Mouse (Mus musculus): ENCODE data around the gene Pid1. TPM values are rescaled to one million over a fixed set of nuclear protein-coding genes. Genes with fewer than 3 reads are reported as not detected.

The Pid1 gene
- total and polyA plus RNA-seq, 2 experiments = 48.1 to 88.7 TPM

DNA sequence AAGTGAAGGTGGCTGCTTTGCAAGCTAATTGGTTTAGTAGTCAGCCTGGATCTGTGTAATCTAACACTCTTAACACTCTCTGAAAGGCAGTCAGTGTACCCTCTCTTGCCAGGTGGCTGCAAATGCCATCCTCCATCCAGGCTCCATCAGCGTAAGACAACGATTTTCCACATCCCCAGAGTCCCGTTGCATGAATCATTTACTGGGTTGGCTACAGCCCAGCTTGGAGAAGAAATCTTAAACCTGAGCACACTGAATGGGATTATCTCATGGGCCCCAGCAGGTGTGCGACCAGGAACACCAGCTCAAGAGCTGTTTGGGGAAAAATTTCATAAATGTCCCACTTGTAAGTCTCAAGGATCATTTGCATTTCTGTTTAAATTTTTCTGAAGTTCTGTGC lies 23.6 kb upstream of the Pid1 start:
- H3K9ac ChIP-seq (ENCODE audit: low read depth, low read length) = no peak overlapping the region
- TF ChIP-seq POLR2A (IDR thresholded peaks at IDR 0.05; ENCODE audit: extremely low read depth, insufficient read depth, low read length) (no peak), CTCF (IDR thresholded peaks at IDR 0.05; ENCODE audit: low read depth, low read length) (no peak)
- H3K4me3 ChIP-seq (ENCODE audit: insufficient read depth, low read depth, low read length) = no peak overlapping the region
- no peaks in the 10 kb centered on the region for H3K36me3 ChIP-seq (ENCODE audit: control insufficient read depth, insufficient read depth, low read length)
- H3K79me2 ChIP-seq (ENCODE audit: control insufficient read depth, insufficient read depth, low read length) = no peaks in the 10 kb centered on the region
- no peaks in the 10 kb centered on the region for H3K4me1 ChIP-seq (ENCODE audit: control insufficient read depth, insufficient read depth, low read length)
- H3K27ac ChIP-seq (replicated peaks; ENCODE audit: insufficient read depth, low read depth, low read length) = no peak overlapping the region
- no peak for DNase-seq (ENCODE audit: extremely low read depth, low read depth, low spot score)
- no peaks in the 10 kb centered on the region for H3K27me3 ChIP-seq (ENCODE audit: control insufficient read depth, insufficient read depth, low read length)
- 83% methylated on average over 4 of the region's 4 CpGs for WGBS

DNA sequence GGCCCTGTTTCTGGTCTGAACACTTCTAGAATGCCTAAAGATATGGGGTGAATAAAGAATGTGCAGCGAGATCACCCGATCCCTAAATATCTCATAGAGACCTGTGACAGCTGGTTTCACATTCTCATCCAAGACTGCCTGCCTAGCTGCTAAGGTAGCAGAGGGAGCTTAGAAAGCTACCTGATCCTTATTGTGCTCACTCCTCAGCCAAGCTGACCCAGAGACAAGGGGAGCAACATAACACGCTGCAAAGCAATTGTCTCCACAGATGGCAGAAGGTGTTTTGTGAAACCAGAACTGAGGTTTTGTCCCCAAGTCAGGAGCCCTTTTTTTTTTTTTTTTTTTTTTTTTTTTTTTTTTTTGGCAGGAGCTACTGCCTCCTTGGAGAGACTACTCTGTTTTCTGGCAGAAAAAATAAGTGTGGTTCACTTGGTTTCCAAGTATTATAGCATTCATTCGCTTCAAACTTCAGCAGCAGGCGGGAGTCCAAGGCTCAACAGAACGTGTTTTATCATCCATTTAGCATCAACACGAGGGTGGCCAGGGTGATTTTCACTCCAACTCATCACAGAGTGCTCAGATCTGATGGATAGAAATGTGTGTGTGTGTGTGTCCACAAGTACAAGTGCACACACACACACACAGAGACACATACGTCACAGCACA lies 22.6 kb upstream of the Pid1 start:
- TF ChIP-seq POLR2A (IDR thresholded peaks at IDR 0.05; ENCODE audit: extremely low read depth, insufficient read depth, low read length) (no peak), CTCF (IDR thresholded peaks at IDR 0.05; ENCODE audit: low read depth, low read length) (no peak)
- H3K27me3 ChIP-seq (ENCODE audit: control insufficient read depth, insufficient read depth, low read length) = no peaks in the 10 kb centered on the region
- H3K27ac ChIP-seq (replicated peaks; ENCODE audit: insufficient read depth, low read depth, low read length) = no peak overlapping the region
- no peak for DNase-seq (ENCODE audit: extremely low read depth, low read depth, low spot score)
- WGBS = 84% methylated on average over 8 of the region's 8 CpGs
- H3K4me1 ChIP-seq (ENCODE audit: control insufficient read depth, insufficient read depth, low read length) = no peaks in the 10 kb centered on the region
- no peaks in the 10 kb centered on the region for H3K79me2 ChIP-seq (ENCODE audit: control insufficient read depth, insufficient read depth, low read length)
- no peak overlapping the region for H3K9ac ChIP-seq (ENCODE audit: low read depth, low read length)
- no peaks in the 10 kb centered on the region for H3K36me3 ChIP-seq (ENCODE audit: control insufficient read depth, insufficient read depth, low read length)
- H3K4me3 ChIP-seq (ENCODE audit: insufficient read depth, low read depth, low read length) = no peak overlapping the region

DNA sequence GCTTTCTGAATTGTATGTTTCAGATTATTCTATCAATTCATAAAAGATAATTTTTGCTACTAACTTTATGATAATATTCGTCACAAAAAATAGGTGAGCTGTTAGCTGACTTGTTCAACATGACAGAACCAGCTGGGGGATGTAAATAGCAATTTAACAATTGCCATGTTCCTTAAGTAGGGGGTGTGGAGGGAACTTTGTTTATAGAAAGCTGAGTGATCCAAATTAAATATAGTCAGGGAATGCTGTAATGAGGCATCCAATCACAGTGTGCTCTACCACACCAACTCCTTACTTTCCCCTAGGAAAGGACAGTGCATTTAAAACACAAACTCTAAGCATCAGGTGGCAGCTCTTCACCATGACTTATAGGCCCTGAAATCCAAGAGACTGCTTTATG lies 18.7 kb upstream of the Pid1 start:
- no peaks in the 10 kb centered on the region for H3K36me3 ChIP-seq (ENCODE audit: control insufficient read depth, insufficient read depth, low read length)
- no peak overlapping the region for H3K9ac ChIP-seq (ENCODE audit: low read depth, low read length)
- 84% methylated on average over 1 of the region's 1 CpGs for WGBS
- H3K4me3 ChIP-seq (ENCODE audit: insufficient read depth, low read depth, low read length) = no peak overlapping the region
- TF ChIP-seq POLR2A (IDR thresholded peaks at IDR 0.05; ENCODE audit: extremely low read depth, insufficient read depth, low read length) (no peak), CTCF (IDR thresholded peaks at IDR 0.05; ENCODE audit: low read depth, low read length) (no peak)
- no peak overlapping the region for H3K27ac ChIP-seq (replicated peaks; ENCODE audit: insufficient read depth, low read depth, low read length)
- no peaks in the 10 kb centered on the region for H3K79me2 ChIP-seq (ENCODE audit: control insufficient read depth, insufficient read depth, low read length)
- H3K27me3 ChIP-seq (ENCODE audit: control insufficient read depth, insufficient read depth, low read length) = no peaks in the 10 kb centered on the region
- no peaks in the 10 kb centered on the region for H3K4me1 ChIP-seq (ENCODE audit: control insufficient read depth, insufficient read depth, low read length)
- no peak for DNase-seq (ENCODE audit: extremely low read depth, low read depth, low spot score)

DNA sequence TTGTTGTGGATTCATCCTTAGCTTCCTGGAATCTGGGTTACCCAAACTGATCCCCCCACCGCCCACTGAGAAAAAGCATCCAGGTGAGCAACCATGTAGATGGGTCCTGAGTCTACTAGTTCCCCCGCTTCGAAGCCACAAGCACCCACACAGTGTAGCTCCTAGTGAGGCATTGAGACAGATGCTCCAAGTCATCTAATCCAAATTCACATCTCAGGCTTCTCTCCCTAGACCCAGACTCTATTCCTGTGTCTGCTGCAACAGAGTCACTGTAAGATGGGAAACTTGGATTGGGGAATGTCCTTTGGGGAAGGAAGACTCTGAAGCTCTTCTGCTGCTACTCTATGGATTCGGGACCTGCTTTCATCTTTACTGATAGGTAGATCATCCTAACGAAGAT lies 18.1 kb upstream of the Pid1 start:
- Histone ChIP-seq H3K27ac (replicated peaks; ENCODE audit: insufficient read depth, low read depth, low read length) (no peak overlapping the region), H3K4me1 (ENCODE audit: control insufficient read depth, insufficient read depth, low read length) (no peaks in the 10 kb centered on the region)
- WGBS = 94% methylated on average over 5 of the region's 5 CpGs

DNA sequence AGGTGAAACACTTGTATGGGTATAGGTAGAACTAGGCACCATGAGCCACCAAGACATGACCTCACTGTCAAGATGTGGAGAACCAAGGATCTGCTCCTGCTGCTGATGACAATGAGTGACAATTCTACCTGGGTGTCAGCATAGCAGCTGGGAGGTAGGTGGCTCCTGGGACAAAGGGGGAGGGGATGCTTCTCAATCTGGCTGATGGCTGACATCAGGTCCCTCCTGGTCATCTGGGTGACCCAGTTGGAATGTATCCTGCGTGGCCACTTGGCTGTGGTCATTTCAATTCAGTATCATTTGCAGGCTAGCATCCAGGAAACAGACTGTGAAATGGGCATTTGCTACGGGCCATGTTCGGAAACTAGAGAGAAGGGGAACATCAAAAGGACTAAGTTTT lies 16.9 kb upstream of the Pid1 start:
- 46% methylated on average over 3 of the region's 3 CpGs for WGBS
- TF ChIP-seq POLR2A (IDR thresholded peaks at IDR 0.05; ENCODE audit: extremely low read depth, insufficient read depth, low read length) (no peak), CTCF (IDR thresholded peaks at IDR 0.05; ENCODE audit: low read depth, low read length) (no peak)
- H3K4me3 ChIP-seq (ENCODE audit: insufficient read depth, low read depth, low read length) = no peak overlapping the region
- no peaks in the 10 kb centered on the region for H3K36me3 ChIP-seq (ENCODE audit: control insufficient read depth, insufficient read depth, low read length)
- peak; percentile 47 for DNase-seq (ENCODE audit: extremely low read depth, low read depth, low spot score)
- no peaks in the 10 kb centered on the region for H3K79me2 ChIP-seq (ENCODE audit: control insufficient read depth, insufficient read depth, low read length)
- no peaks in the 10 kb centered on the region for H3K4me1 ChIP-seq (ENCODE audit: control insufficient read depth, insufficient read depth, low read length)
- no peak overlapping the region for H3K27ac ChIP-seq (replicated peaks; ENCODE audit: insufficient read depth, low read depth, low read length)
- H3K9ac ChIP-seq (ENCODE audit: low read depth, low read length) = no peak overlapping the region
- no peaks in the 10 kb centered on the region for H3K27me3 ChIP-seq (ENCODE audit: control insufficient read depth, insufficient read depth, low read length)

More for the DNA sequence above, 18.1 kb upstream of the Pid1 start:
- H3K79me2 ChIP-seq (ENCODE audit: control insufficient read depth, insufficient read depth, low read length) = no peaks in the 10 kb centered on the region
- TF ChIP-seq POLR2A (IDR thresholded peaks at IDR 0.05; ENCODE audit: extremely low read depth, insufficient read depth, low read length) (no peak), CTCF (IDR thresholded peaks at IDR 0.05; ENCODE audit: low read depth, low read length) (no peak)
- H3K27me3 ChIP-seq (ENCODE audit: control insufficient read depth, insufficient read depth, low read length) = no peaks in the 10 kb centered on the region
- no peak for DNase-seq (ENCODE audit: extremely low read depth, low read depth, low spot score)
- H3K36me3 ChIP-seq (ENCODE audit: control insufficient read depth, insufficient read depth, low read length) = no peaks in the 10 kb centered on the region
- H3K9ac ChIP-seq (ENCODE audit: low read depth, low read length) = no peak overlapping the region
- no peak overlapping the region for H3K4me3 ChIP-seq (ENCODE audit: insufficient read depth, low read depth, low read length)

DNA sequence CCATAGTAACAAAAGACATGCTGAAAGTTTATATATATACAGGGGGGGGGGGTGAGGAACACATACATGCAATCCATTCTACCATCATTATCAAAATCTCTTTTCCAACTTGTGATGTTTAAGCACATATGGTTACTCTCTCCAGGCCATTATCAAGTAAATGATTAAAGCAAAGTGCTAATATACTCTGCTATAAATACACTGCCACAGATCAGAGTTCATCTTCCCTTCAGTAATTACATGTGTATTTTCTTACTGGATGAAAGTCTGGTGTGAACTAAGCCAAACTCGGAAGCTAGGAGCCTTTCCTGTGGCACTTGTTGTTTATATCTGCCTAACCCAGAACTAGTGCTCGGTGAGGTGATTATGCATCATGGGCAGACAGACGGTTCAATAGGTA lies 3.8 kb upstream of the Pid1 start:
- Histone ChIP-seq H3K36me3 (ENCODE audit: control insufficient read depth, insufficient read depth, low read length) (no peaks in the 10 kb centered on the region), H3K27me3 (ENCODE audit: control insufficient read depth, insufficient read depth, low read length) (no peaks in the 10 kb centered on the region), H3K9ac (ENCODE audit: low read depth, low read length) (no peak overlapping the region), H3K4me3 (ENCODE audit: insufficient read depth, low read depth, low read length) (no peak overlapping the region), H3K27ac (replicated peaks; ENCODE audit: insufficient read depth, low read depth, low read length) (no peak overlapping the region), H3K4me1 (ENCODE audit: control insufficient read depth, insufficient read depth, low read length) (peaks cover 4% of the 10 kb centered on the region), H3K79me2 (ENCODE audit: control insufficient read depth, insufficient read depth, low read length) (no peaks in the 10 kb centered on the region)
- 49% methylated on average over 3 of the region's 3 CpGs for WGBS
- no peak for TF ChIP-seq CTCF (IDR thresholded peaks at IDR 0.05; ENCODE audit: low read depth, low read length)
- no peak for DNase-seq (ENCODE audit: extremely low read depth, low read depth, low spot score)
